Mouse (Mus musculus) heart, embryonic 12.5 days (tissue): Measurements from ENCODE around the gene Cdk9. TPM values are rescaled to one million over a fixed set of nuclear protein-coding genes. Genes with fewer than 3 reads are reported as not detected.

ENCODE experiments used
- ATAC-seq: fragments of 200-750 bp; cut with Nextera tagmentation; 2 replicates; pipeline ENCODE4 v1.8.0; 2017; ENCODE audit warnings: moderate TSS enrichment, moderate library complexity; ENCODE audit not compliant: insufficient number of reproducible peaks, low FRiP score
- H3K27ac ChIP-seq: fragments of 300-500 bp; sonication (generic); 2 replicates; pipeline ENCODE4 v1.5.1; 2016; ENCODE audit warnings: mild to moderate bottlenecking, moderate library complexity; ENCODE audit not compliant: poor library complexity, severe bottlenecking
- H3K27me3 ChIP-seq: fragments of 300-500 bp; sonication (generic); replicated peaks from 2 replicates; pipeline ENCODE4 v1.6.1; 2016; ENCODE audit warnings: mild to moderate bottlenecking, moderate library complexity
- H3K36me3 ChIP-seq: fragments of 300-500 bp; sonication (generic); 2 replicates; pipeline ENCODE4 v1.6.1; 2016; ENCODE audit warnings: mild to moderate bottlenecking, moderate library complexity
- H3K4me1 ChIP-seq: fragments of 300-500 bp; sonication (generic); replicated peaks from 2 replicates; pipeline ENCODE4 v1.6.1; 2016; ENCODE audit warnings: mild to moderate bottlenecking
- H3K4me2 ChIP-seq: fragments of 300-500 bp; sonication (generic); 2 replicates; pipeline ENCODE4 v1.6.1; 2016; ENCODE audit warnings: mild to moderate bottlenecking, moderate library complexity
- H3K4me3 ChIP-seq: fragments of 300-500 bp; sonication (generic); 2 replicates; pipeline ENCODE4 v1.5.1; 2016; ENCODE audit warnings: mild to moderate bottlenecking
- H3K9ac ChIP-seq: fragments of 300-500 bp; sonication (generic); 2 replicates; pipeline ENCODE4 v1.6.1; 2016; ENCODE audit warnings: mild to moderate bottlenecking, moderate library complexity
- H3K9me3 ChIP-seq: fragments of 300-500 bp; sonication (generic); replicated peaks from 2 replicates; pipeline ENCODE4 v1.6.1; 2016; ENCODE audit warnings: mild to moderate bottlenecking, moderate library complexity
- WGBS: fragments of 180-500 bp; shearing (Covaris S2); methylation state at CpG from one replicate; pipeline ENCODE4 v1.1.7; 2016; 5-methylcytosine and 5-hydroxymethylcytosine counted together
- polyA plus RNA-seq: library from polyadenylated mRNA; unstranded; fragments of >200 nt; fragmentation: Nextera tagmentation; extraction: Ambion mirVana; gene quantifications from 2 replicates; pipeline ENCODE4 v1.2.1, GENCODE M21; 2016

The Cdk9 gene
- polyA plus RNA-seq, 1 experiment from 2014 or later = 67.5 TPM

GRCm38 (mm10) chr2:32691041-32691440 is 21.8 kb downstream of the Cdk9 start:
- Histone ChIP-seq H3K9me3 (no peaks in the 10 kb centered on the region), H3K4me1 (peaks cover 18% of the 10 kb centered on the region), H3K27ac (no peak overlapping the region), H3K27me3 (no peaks in the 10 kb centered on the region), H3K9ac (no peak overlapping the region), H3K4me2 (no peak overlapping the region), H3K4me3 (no peak overlapping the region), H3K36me3 (peaks cover 29% of the 10 kb centered on the region)
- no peak for ATAC-seq
- 83% methylated on average over 11 of the region's 11 CpGs for WGBS

GRCm38 (mm10) chr2:32689420-32689819 is 23.5 kb downstream of the Cdk9 start:
- no peaks in the 10 kb centered on the region for H3K9me3 ChIP-seq
- no peak overlapping the region for H3K4me3 ChIP-seq
- peaks cover 18% of the 10 kb centered on the region for H3K4me1 ChIP-seq
- no peak overlapping the region for H3K27ac ChIP-seq
- no peaks in the 10 kb centered on the region for H3K27me3 ChIP-seq
- no peak overlapping the region for H3K4me2 ChIP-seq
- WGBS = 20% methylated on average over 5 of the region's 5 CpGs
- no peak for ATAC-seq
- H3K9ac ChIP-seq = no peak overlapping the region
- H3K36me3 ChIP-seq = peaks cover 45% of the 10 kb centered on the region

- Histone ChIP-seq H3K4me2 (no peak overlapping the region), H3K36me3 (peaks cover 63% of the 10 kb centered on the region), H3K27ac (no peak overlapping the region), H3K9me3 (no peaks in the 10 kb centered on the region), H3K4me3 (no peak overlapping the region), H3K4me1 (peaks cover 10% of the 10 kb centered on the region), H3K9ac (no peak overlapping the region), H3K27me3 (no peaks in the 10 kb centered on the region)
- 92% methylated on average over 8 of the region's 8 CpGs for WGBS
- ATAC-seq = no peak
Observed at GRCm38 (mm10) chr2:32687562-32687961, 25.3 kb downstream of the Cdk9 start.

GRCm38 (mm10) chr2:32686640-32687039 is 26.2 kb downstream of the Cdk9 start:
- Histone ChIP-seq H3K4me3 (no peak overlapping the region), H3K9ac (no peak overlapping the region), H3K4me1 (peaks cover 9% of the 10 kb centered on the region; the same call in 1 of the 2 replicates), H3K27me3 (no peaks in the 10 kb centered on the region), H3K36me3 (peaks cover 73% of the 10 kb centered on the region), H3K9me3 (no peaks in the 10 kb centered on the region), H3K27ac (no peak overlapping the region), H3K4me2 (no peak overlapping the region)
- WGBS = 91% methylated on average over 6 of the region's 6 CpGs
- ATAC-seq = no peak

GRCm38 (mm10) chr2:32685807-32686206 is 27.1 kb downstream of the Cdk9 start:
- Histone ChIP-seq H3K27ac (no peak overlapping the region), H3K9me3 (no peaks in the 10 kb centered on the region), H3K36me3 (peaks cover 81% of the 10 kb centered on the region), H3K4me2 (no peak overlapping the region), H3K27me3 (no peaks in the 10 kb centered on the region), H3K4me3 (no peak overlapping the region), H3K9ac (no peak overlapping the region), H3K4me1 (peaks cover 17% of the 10 kb centered on the region)
- WGBS = 87% methylated on average over 3 of the region's 3 CpGs
- no peak for ATAC-seq

- H3K9me3 ChIP-seq = no peaks in the 10 kb centered on the region
- ATAC-seq = no peak
- H3K27me3 ChIP-seq = no peaks in the 10 kb centered on the region
- H3K27ac ChIP-seq = 0 out of 2 replicates have a peak overlapping the region, but pooled peaks have one; percentile 1
- peaks cover 26% of the 10 kb centered on the region for H3K4me1 ChIP-seq
- WGBS = 86% methylated on average over 15 of the region's 15 CpGs
- no peak overlapping the region for H3K9ac ChIP-seq
- H3K36me3 ChIP-seq = peaks cover 82% of the 10 kb centered on the region
- no peak overlapping the region for H3K4me3 ChIP-seq
- H3K4me2 ChIP-seq = no peak overlapping the region
Observed at GRCm38 (mm10) chr2:32684681-32685428, 28.0 kb downstream of the Cdk9 start.

GRCm38 (mm10) chr2:32683701-32684100 is 29.2 kb downstream of the Cdk9 start:
- Histone ChIP-seq H3K4me1 (peaks cover 30% of the 10 kb centered on the region), H3K27ac (no peak overlapping the region), H3K9me3 (no peaks in the 10 kb centered on the region), H3K9ac (no peak overlapping the region), H3K27me3 (no peaks in the 10 kb centered on the region), H3K4me2 (no peak overlapping the region), H3K4me3 (no peak overlapping the region), H3K36me3 (peaks cover 91% of the 10 kb centered on the region)
- ATAC-seq = no peak
- 90% methylated on average over 10 of the region's 10 CpGs for WGBS

GRCm38 (mm10) chr2:32682721-32683417 is 30.0 kb downstream of the Cdk9 start:
- no peak overlapping the region for H3K9ac ChIP-seq
- WGBS = 80% methylated on average over 14 of the region's 14 CpGs

GRCm38 (mm10) chr2:32681754-32682153 is 31.1 kb downstream of the Cdk9 start:
- H3K36me3 ChIP-seq = peaks cover 90% of the 10 kb centered on the region
- no peak for ATAC-seq
- H3K27ac ChIP-seq = 0 out of 2 replicates have a peak overlapping the region, but pooled peaks have one; percentile 22
- no peak overlapping the region for H3K9ac ChIP-seq
- no peaks in the 10 kb centered on the region for H3K9me3 ChIP-seq
- H3K4me2 ChIP-seq = no peak overlapping the region
- 67% methylated on average over 6 of the region's 6 CpGs for WGBS
- H3K4me1 ChIP-seq = peaks cover 31% of the 10 kb centered on the region
- no peak overlapping the region for H3K4me3 ChIP-seq
- no peaks in the 10 kb centered on the region for H3K27me3 ChIP-seq

More at GRCm38 (mm10) chr2:32682721-32683417, 30.0 kb downstream of the Cdk9 start:
- no peak for ATAC-seq
- Histone ChIP-seq H3K36me3 (peaks cover 90% of the 10 kb centered on the region), H3K4me3 (no peak overlapping the region), H3K9me3 (no peaks in the 10 kb centered on the region), H3K4me1 (peaks cover 31% of the 10 kb centered on the region), H3K27ac (0 out of 2 replicates have a peak overlapping the region, but pooled peaks have one; percentile 5), H3K4me2 (no peak overlapping the region), H3K27me3 (no peaks in the 10 kb centered on the region)

- ATAC-seq = 0 out of 2 replicates have a peak, but pooled peaks have one; percentile 10
- Histone ChIP-seq H3K27me3 (no peaks in the 10 kb centered on the region), H3K4me1 (peaks cover 31% of the 10 kb centered on the region), H3K9me3 (no peaks in the 10 kb centered on the region), H3K4me2 (no peak overlapping the region), H3K4me3 (no peak overlapping the region), H3K27ac (peak overlapping the region; percentile 82), H3K36me3 (peaks cover 86% of the 10 kb centered on the region), H3K9ac (peak overlapping the region; percentile 26; the same call in 1 of the 2 replicates)
- 84% methylated on average over 19 of the region's 19 CpGs for WGBS
Observed at GRCm38 (mm10) chr2:32680961-32681650, 31.8 kb downstream of the Cdk9 start.

- H3K4me3 ChIP-seq = no peak overlapping the region
- 0 out of 2 replicates have a peak overlapping the region, but pooled peaks have one; percentile 11 for H3K9ac ChIP-seq
- H3K27ac ChIP-seq = peak overlapping the region; percentile 82
- ATAC-seq = peak; percentile 29; the same call in 1 of the 2 replicates
- no peaks in the 10 kb centered on the region for H3K9me3 ChIP-seq
- 12% methylated on average over 7 of the region's 7 CpGs for WGBS
- H3K27me3 ChIP-seq = no peaks in the 10 kb centered on the region
- no peak overlapping the region for H3K4me2 ChIP-seq
- H3K4me1 ChIP-seq = peaks cover 31% of the 10 kb centered on the region
- H3K36me3 ChIP-seq = peaks cover 86% of the 10 kb centered on the region
Observed at GRCm38 (mm10) chr2:32680051-32680451, 32.8 kb downstream of the Cdk9 start.
